Mouse (Mus musculus) ES-E14 (cell line): ENCODE results near the gene Alg2.

Experiments
- ZC3H11A ChIP-seq: IDR thresholded peaks from 2 replicates; pipeline ENCODE4 v1.6.1; 2012; ENCODE audit warnings: low read depth, mild to moderate bottlenecking, inconsistent platforms, low read length, borderline replicate concordance
- ZNF384 ChIP-seq: IDR thresholded peaks from 2 replicates; pipeline ENCODE4 v1.6.1; 2012; ENCODE audit warnings: low read depth, low read length, inconsistent platforms

DNA sequence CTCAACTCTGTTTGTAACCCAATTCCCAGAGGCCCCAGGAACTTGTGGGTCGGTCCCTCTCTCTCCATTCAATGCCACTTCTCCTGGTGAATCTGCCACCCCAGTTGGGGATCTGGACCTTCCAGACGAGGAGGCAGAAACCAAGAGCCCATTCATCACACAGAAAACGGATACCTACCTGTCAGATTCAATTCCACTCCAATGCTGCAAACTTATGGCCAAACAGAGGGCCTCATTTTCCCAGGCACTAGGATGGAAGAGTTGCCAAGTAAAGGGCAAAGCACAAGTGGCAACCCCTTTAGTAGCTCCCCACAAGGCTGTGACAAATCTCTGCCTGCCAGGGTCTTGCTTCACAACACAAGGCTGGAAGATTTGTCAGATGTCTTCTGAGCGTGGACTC lies 45.9 kb upstream of the Alg2 start:
- TF ChIP-seq ZC3H11A (no peak), ZNF384 (no peak)
